Mouse (Mus musculus) liver, postnatal 0 days (tissue): ENCODE measurements around the gene Msh4. TPM values are rescaled to one million over a fixed set of nuclear protein-coding genes. Genes with fewer than 3 reads are reported as not detected.
"Not testable (repeated sequence)": the region's sequence is repeated elsewhere in the genome, so short reads cannot be mapped to it uniquely, and the experiment has no call there.

ENCODE experiments used
- ATAC-seq: fragments of 200-750 bp; cut with Nextera tagmentation; 2 replicates; pipeline ENCODE4 v1.8.0; 2017; ENCODE audit warnings: mild to moderate bottlenecking, moderate library complexity
- DNase-seq: peaks from one replicate; pipeline ENCODE4 v3.0.0-alpha.2; 2016
- H3K27ac ChIP-seq: fragments of 300-500 bp; sonication (generic); 2 replicates; pipeline ENCODE4 v1.5.1; 2014; ENCODE audit warnings: antibody characterized with exemption, moderate library complexity, mild to moderate bottlenecking, low read depth
- H3K27me3 ChIP-seq: fragments of 300-500 bp; sonication (generic); 2 replicates; pipeline ENCODE4 v1.6.1; 2014; ENCODE audit warnings: low read length, control low read depth, mixed read lengths; ENCODE audit not compliant: insufficient read depth
- H3K36me3 ChIP-seq: fragments of 300-500 bp; sonication (generic); replicated peaks from 2 replicates; pipeline ENCODE4 v1.6.1; 2014; ENCODE audit warnings: mild to moderate bottlenecking, control low read depth, low read length, moderate library complexity, mixed read lengths; ENCODE audit not compliant: insufficient read depth
- H3K4me1 ChIP-seq: fragments of 300-500 bp; sonication (generic); 2 replicates; pipeline ENCODE4 v1.6.1; 2014; ENCODE audit warnings: antibody characterized with exemption, mild to moderate bottlenecking, control low read depth; ENCODE audit not compliant: insufficient read depth
- H3K4me2 ChIP-seq: fragments of 300-500 bp; sonication (generic); 2 replicates; pipeline ENCODE4 v1.6.1; 2014; ENCODE audit warnings: low read depth, mild to moderate bottlenecking, low read length, moderate library complexity, mixed read lengths
- H3K4me3 ChIP-seq: fragments of 300-500 bp; sonication (generic); 2 replicates; pipeline ENCODE4 v1.5.1; 2014; ENCODE audit warnings: low read depth, low read length
- H3K9ac ChIP-seq: fragments of 300-500 bp; sonication (generic); replicated peaks from 2 replicates; pipeline ENCODE4 v1.6.1; 2014; ENCODE audit warnings: mild to moderate bottlenecking, moderate library complexity
- H3K9me3 ChIP-seq: fragments of 300-500 bp; sonication (generic); 2 replicates; pipeline ENCODE4 v1.6.1; 2016; ENCODE audit warnings: mild to moderate bottlenecking, control low read depth, low read length, mixed read lengths
- CTCF ChIP-seq: sonication (generic); IDR thresholded peaks from 2 replicates; pipeline ENCODE4 v1.5.1; 2016; ENCODE audit warnings: antibody characterized with exemption, low read depth
- EP300 ChIP-seq: IDR thresholded peaks from 2 replicates; pipeline ENCODE4 v1.6.1; 2016; ENCODE audit warnings: antibody characterized with exemption, low read depth, mild to moderate bottlenecking
- WGBS: fragments of 180-500 bp; shearing (Covaris S2); extraction: QIAGEN DNeasy Blood & Tissue Kit; methylation state at CpG from one replicate; pipeline ENCODE4 v1.1.7; 2014; ENCODE audit not compliant: insufficient replicate concordance; 5-methylcytosine and 5-hydroxymethylcytosine counted together
- polyA plus RNA-seq: library from polyadenylated mRNA; unstranded; fragments of >200 nt; fragmentation: Nextera tagmentation; extraction: Ambion mirVana; gene quantifications from 2 replicates; pipeline ENCODE4 v1.2.1, GENCODE M21; 2015

The Msh4 gene
- polyA plus RNA-seq, 1 experiment from 2014 or later: not detected

DNA sequence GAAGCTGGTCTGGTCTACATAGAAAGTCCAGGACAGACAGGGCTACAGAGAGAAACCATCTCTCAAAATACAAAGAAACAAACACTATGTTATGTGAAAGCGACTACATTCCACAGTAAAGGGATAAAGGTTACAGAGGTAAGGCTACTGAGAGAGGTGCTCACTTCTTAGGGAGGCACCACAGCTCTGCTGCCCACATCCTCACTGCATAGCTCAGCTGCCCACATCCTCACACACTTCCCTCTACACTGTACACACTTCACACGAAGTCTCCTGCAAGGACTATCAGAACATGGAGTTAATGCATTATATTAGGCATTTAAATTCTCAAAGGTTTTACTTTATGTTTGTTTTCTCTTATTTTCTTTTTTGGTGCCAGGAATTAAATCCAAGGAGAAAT is 42.1 kb downstream of the Msh4 start:
- Histone ChIP-seq H3K27me3 (no peaks in the 10 kb centered on the region), H3K4me1 (no peaks in the 10 kb centered on the region), H3K27ac (no peak overlapping the region), H3K4me3 (no peak overlapping the region), H3K9me3 (no peaks in the 10 kb centered on the region), H3K4me2 (no peak overlapping the region), H3K36me3 (no peaks in the 10 kb centered on the region), H3K9ac (no peak overlapping the region)
- DNase-seq (no peak), ATAC-seq (no peak)
- no peak for TF ChIP-seq EP300
- no peak for TF ChIP-seq CTCF
- 50% methylated on average over 2 of the region's 2 CpGs for WGBS

DNA sequence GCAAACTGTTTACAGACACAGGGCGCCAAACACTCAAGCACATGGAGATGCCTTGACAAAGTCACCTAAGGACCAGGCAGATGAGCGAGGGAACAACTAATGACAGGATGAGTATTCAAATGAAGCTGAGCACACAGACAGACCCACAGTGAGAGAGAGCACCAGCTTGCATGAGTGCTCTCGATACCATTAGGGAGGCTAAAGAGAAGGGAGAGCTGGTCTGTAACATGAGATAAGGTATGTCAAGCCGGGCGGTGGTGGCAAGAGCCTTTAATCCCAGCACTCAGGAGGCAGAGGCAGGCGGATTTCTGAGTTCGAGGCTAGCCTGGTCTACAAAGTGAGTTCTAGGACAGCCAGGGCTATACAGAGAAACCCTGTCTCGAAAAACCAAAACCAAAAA is 45.5 kb downstream of the Msh4 start:
- not testable (repeated sequence) for H3K27ac ChIP-seq, H3K4me2 ChIP-seq, H3K27me3 ChIP-seq, DNase-seq, H3K4me1 ChIP-seq, H3K9ac ChIP-seq, H3K4me3 ChIP-seq, H3K36me3 ChIP-seq, H3K9me3 ChIP-seq
- 73% methylated on average over 7 of the region's 8 CpGs for WGBS
- peak; percentile 70 for ATAC-seq

- ATAC-seq (no peak), DNase-seq (no peak)
- Histone ChIP-seq H3K27me3 (no peaks in the 10 kb centered on the region), H3K27ac (no peak overlapping the region), H3K4me3 (no peak overlapping the region), H3K4me2 (no peak overlapping the region), H3K9me3 (no peaks in the 10 kb centered on the region), H3K9ac (no peak overlapping the region), H3K36me3 (no peaks in the 10 kb centered on the region), H3K4me1 (no peaks in the 10 kb centered on the region)
- WGBS: 74% methylated on average over 10 of the region's 10 CpGs
- no peak for TF ChIP-seq EP300
- TF ChIP-seq CTCF: no peak
Observed at GRCm38 (mm10) chr3:153858350-153859001, 47.5 kb downstream of the Msh4 start.

DNA sequence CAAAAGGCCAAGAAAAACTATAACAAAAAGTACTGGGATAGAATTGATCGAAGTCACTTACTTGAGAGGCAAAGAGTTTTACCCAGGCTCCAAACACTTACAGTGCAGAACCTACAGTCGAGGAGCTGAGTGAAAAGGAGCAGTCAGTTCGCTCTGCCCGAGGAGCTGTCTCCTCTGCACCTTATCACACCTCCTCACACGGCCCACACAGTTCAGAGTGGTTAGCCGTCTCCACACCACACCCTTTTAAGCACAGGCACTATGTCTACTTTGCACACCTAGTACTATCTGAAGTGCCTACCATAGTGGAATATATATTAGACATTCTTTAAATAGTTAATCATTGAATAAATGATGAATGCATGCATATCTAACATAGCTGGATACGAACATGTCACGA is 53.7 kb downstream of the Msh4 start:
- no peak overlapping the region for H3K9ac ChIP-seq
- DNase-seq (peak; percentile 70), ATAC-seq (peak; percentile 98)
- peak; percentile 80 for TF ChIP-seq EP300
- TF ChIP-seq CTCF: no peak
- no peaks in the 10 kb centered on the region for H3K9me3 ChIP-seq
- WGBS: 48% methylated on average over 8 of the region's 8 CpGs
- no peaks in the 10 kb centered on the region for H3K27me3 ChIP-seq
- H3K4me2 ChIP-seq: 0 out of 2 replicates have a peak overlapping the region, but pooled peaks have one; percentile 42
- peak overlapping the region; percentile 27 for H3K4me3 ChIP-seq
- H3K27ac ChIP-seq: peak overlapping the region; percentile 76
- H3K4me1 ChIP-seq: peaks cover 7% of the 10 kb centered on the region
- H3K36me3 ChIP-seq: no peaks in the 10 kb centered on the region

- Histone ChIP-seq H3K9ac (no peak overlapping the region; the same call in 1 of the 2 replicates), H3K36me3 (no peaks in the 10 kb centered on the region), H3K4me3 (peak overlapping the region; percentile 16), H3K27ac (0 out of 2 replicates have a peak overlapping the region, but pooled peaks have one; percentile 17), H3K4me2 (peak overlapping the region; percentile 61), H3K9me3 (no peaks in the 10 kb centered on the region), H3K4me1 (peaks cover 8% of the 10 kb centered on the region), H3K27me3 (no peaks in the 10 kb centered on the region)
- TF ChIP-seq CTCF: no peak
- no peak for TF ChIP-seq EP300
- DNase-seq (peak; percentile 33), ATAC-seq (0 out of 2 replicates have a peak, but pooled peaks have one; percentile 30)
- 51% methylated on average over 7 of the region's 7 CpGs for whole genome bisulfite sequencing
Observed at GRCm38 (mm10) chr3:153850759-153851158, 55.2 kb downstream of the Msh4 start.

- 7% methylated on average over 5 of the region's 5 CpGs for whole genome bisulfite sequencing
- no peak overlapping the region for H3K9ac ChIP-seq
- no peaks in the 10 kb centered on the region for H3K36me3 ChIP-seq
- no peaks in the 10 kb centered on the region for H3K27me3 ChIP-seq
- H3K9me3 ChIP-seq: no peaks in the 10 kb centered on the region
- TF ChIP-seq CTCF (no peak), EP300 (no peak)
- peaks cover 8% of the 10 kb centered on the region for H3K4me1 ChIP-seq
- no peak overlapping the region for H3K4me3 ChIP-seq
- peak; percentile 70 for DNase-seq
- no peak overlapping the region for H3K27ac ChIP-seq
- H3K4me2 ChIP-seq: peak overlapping the region; percentile 61
- peak; percentile 57 for ATAC-seq
Observed at GRCm38 (mm10) chr3:153849368-153850015, 56.4 kb downstream of the Msh4 start.
